Mouse (Mus musculus): ENCODE results near the gene Hist1h3c. TPM values are rescaled to one million over a fixed set of nuclear protein-coding genes. Genes with fewer than 3 reads are reported as not detected.
"Not testable (repeated sequence)": the region's sequence is repeated elsewhere in the genome, so short reads cannot be mapped to it uniquely, and the experiment has no call there.

Gene Hist1h3c
- polyA plus RNA-seq, 1 experiment, result 24.7 TPM

- WGBS, result 85% methylated on average over 3 of the region's 3 CpGs
- DNase-seq (ENCODE audit: low read depth, low spot score), result no peak
Measured at GRCm38 (mm10) chr13:23759251-23759771, 13.9 kb upstream of the Hist1h3c start.

DNA sequence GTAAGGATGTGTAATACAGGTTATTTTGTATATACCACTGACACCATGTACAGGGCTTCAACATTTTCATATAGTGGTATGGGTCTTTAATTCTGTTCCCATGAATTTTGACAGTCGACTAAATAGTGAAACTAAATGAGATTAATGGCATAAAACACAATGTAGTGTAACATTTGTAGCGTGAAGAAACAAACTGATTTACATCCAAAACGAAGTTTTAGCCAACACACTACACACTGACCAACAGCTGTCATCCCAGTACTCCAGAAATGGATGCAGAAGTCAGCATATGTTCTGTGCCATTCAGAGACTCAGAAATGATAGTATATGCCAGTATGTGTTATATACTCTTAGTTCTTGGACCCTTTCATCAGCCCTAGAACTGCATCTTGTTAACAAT is 12.5 kb upstream of the Hist1h3c start:
- no peak for DNase-seq (ENCODE audit: low read depth, low spot score)
- 41% methylated on average over 3 of the region's 3 CpGs for WGBS

- WGBS, result under 1% methylated on average over 18 of the region's 23 CpGs
- no peak for DNase-seq (ENCODE audit: low read depth, low spot score)
Measured at GRCm38 (mm10) chr13:23757211-23757773, 11.9 kb upstream of the Hist1h3c start.

DNA sequence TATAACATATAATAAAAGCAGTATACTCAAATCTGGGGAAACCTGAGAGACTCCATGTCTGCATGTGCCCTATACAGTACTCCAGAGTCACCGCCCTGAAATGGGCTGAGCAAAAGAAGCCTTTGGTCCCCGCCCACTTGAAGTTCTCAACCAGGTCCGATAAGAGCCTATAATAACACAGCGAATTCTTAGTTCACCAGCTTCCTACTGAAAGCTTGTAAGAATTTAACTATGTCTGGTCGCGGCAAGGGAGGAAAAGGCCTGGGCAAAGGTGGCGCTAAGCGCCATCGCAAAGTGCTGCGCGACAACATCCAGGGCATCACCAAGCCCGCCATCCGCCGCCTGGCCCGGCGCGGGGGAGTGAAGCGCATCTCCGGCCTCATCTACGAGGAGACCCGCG is 11.4 kb upstream of the Hist1h3c start, which contains the start of gene Hist1h4b:
TSS of gene Hist1h4b (plus strand) at position 224 of the 400 bp plus-strand sequence.
- DNase-seq (ENCODE audit: low read depth, low spot score), result peak; percentile 98
- 1% methylated on average over 19 of the region's 22 CpGs for WGBS

GRCm38 (mm10) chr13:23755000-23755399 is 9.6 kb upstream of the Hist1h3c start:
- no peak for DNase-seq (ENCODE audit: low read depth, low spot score)

- 54% methylated on average over 4 of the region's 4 CpGs for WGBS
- DNase-seq (ENCODE audit: low read depth, low spot score), result no peak
Measured at GRCm38 (mm10) chr13:23753314-23754078, 8.1 kb upstream of the Hist1h3c start.

- no peak for DNase-seq (ENCODE audit: low read depth, low spot score)
- WGBS, result 15% methylated on average over 6 of the region's 6 CpGs
Measured at GRCm38 (mm10) chr13:23752742-23753172, 7.4 kb upstream of the Hist1h3c start.

- DNase-seq (ENCODE audit: low read depth, low spot score), result peak; percentile 89
- WGBS, result 1% methylated on average over 23 of the region's 47 CpGs
Measured at GRCm38 (mm10) chr13:23752067-23752741, 6.8 kb upstream of the Hist1h3c start, which contains the start of gene Hist1h3b. Hist1h3b (plus strand) TSS chr13:23752267.

DNA sequence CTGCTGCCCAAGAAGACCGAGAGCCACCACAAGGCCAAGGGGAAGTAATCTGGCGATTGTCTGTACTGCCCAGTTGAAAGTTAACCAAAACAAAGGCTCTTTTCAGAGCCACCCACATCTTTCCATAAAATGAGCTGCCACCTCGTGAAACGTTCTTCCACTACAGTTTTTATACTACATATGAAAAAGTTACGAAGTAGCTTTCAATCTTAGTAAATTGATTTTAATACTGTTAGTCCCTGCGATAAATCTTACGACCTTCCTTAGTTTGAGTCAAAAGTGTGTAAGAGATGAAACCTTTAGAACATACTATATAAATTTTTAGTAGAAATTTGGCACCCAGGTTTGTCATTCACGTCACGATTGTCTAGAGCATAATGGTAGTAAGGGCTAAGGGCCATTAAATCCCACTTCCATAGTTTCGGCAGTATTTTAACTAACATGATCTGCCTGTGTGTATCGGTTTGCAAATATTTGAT is 6.1 kb upstream of the Hist1h3c start:
- no peak for DNase-seq (ENCODE audit: low read depth, low spot score)
- WGBS, result 2% methylated on average over 11 of the region's 11 CpGs

- under 1% methylated on average over 32 of the region's 47 CpGs for WGBS
- not testable (repeated sequence) for DNase-seq (ENCODE audit: low read depth, low spot score)
Measured at GRCm38 (mm10) chr13:23750839-23751477, 5.6 kb upstream of the Hist1h3c start, which contains the start of gene Hist1h2ab. Hist1h2ab (plus strand) TSS chr13:23751126.

DNA sequence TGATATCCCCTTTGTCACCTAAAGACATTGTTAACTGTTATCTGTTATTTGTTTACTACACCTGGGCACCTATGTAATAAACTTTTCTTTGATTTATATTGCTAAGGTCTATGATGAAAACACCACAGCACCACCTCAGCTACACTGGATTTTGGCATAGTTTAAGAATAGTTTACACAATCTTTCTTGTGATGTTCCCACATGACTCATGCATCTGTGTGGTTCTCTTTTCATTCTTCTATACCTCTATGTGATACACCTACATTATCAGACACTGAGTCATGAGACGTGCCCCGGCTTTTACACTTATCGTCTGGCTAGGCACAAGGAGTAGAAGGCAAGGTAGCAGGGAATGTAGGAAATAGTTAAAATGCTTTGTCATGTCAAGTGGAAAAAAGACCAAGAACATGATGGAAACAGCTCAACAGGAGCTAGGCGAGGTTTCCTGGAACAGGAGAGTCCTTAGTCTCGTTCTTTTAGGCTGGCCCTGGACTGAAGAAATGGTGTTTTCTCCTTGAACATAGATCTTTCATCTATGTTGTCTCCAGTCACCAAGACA is 4.2 kb upstream of the Hist1h3c start:
- no peak for DNase-seq (ENCODE audit: low read depth, low spot score)
- WGBS, result 90% methylated on average over 5 of the region's 5 CpGs

GRCm38 (mm10) chr13:23747892-23748288 is 2.5 kb upstream of the Hist1h3c start:
- no peak for DNase-seq (ENCODE audit: low read depth, low spot score)
- WGBS, result 12% methylated on average over 4 of the region's 4 CpGs

GRCm38 (mm10) chr13:23747081-23747891 is 1.9 kb upstream of the Hist1h3c start:
- DNase-seq (ENCODE audit: low read depth, low spot score), result no peak
- WGBS, result 9% methylated on average over 13 of the region's 13 CpGs

GRCm38 (mm10) chr13:23746201-23747080 is 1.0 kb upstream of the Hist1h3c start, which contains the start of gene Hist1h2bb:
Hist1h2bb (plus strand) TSS chr13:23746734.
- DNase-seq (ENCODE audit: low read depth, low spot score), result peak; percentile 95
- under 1% methylated on average over 47 of the region's 58 CpGs for WGBS

GRCm38 (mm10) chr13:23744421-23745380 is 701 bp downstream of the Hist1h3c start:
- DNase-seq (ENCODE audit: low read depth, low spot score), result no peak
- WGBS, result 3% methylated on average over 21 of the region's 36 CpGs

GRCm38 (mm10) chr13:23743963-23744362 is 1.4 kb downstream of the Hist1h3c start:
- 45% methylated on average over 4 of the region's 4 CpGs for WGBS
- no peak for DNase-seq (ENCODE audit: low read depth, low spot score)

Measured in large intestine, adult 2 months (tissue).